Comparison of ENCODE assay signal across 9 mouse cellular contexts in the genomic region with DNA sequence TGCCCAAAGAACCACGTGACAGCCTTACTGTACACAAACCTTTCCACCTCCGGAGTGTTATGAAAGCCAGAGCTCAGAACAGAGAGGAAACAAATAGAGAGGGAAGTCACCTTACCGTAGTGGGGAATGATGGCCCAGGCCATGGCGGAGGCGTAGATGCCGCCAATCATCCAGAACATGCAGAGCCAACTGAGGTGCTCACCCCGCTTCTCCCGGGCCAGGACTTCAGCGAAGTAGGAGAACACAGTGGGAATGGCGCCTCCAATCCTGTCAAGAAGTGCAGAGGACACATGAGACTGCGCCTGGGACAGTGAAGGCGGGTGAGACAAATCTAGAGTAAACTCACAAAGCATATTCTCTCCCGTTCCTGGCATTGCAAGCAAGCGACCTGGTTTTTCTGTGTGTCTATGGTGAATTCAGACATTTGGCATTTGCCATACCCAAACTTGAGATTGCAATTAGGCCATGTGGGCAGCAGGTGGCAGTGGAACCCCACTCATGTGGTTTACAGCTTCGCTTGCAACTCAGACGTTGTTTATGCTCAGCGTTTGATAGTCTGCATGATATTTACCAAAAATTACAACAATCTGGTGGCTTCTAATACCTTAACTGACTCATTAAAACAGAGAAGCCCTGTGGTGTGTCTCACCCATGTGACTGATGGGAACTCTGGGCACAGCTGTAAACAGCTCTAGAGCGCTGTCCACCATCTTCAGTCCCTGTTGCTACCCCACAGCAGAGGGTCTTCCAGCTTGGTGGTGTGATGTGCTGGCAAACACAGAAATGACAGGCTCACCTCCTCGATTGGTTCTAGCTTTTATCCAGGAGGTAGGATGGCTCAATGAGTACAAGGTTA. TPM values are rescaled to one million over a fixed set of nuclear protein-coding genes. Genes with fewer than 3 reads are reported as not detected.
DNase-seq lines count a peak whose midpoint lies in the region; ATAC-seq and TF ChIP-seq lines count a peak whose summit lies in the region.
"Had no signal": no experiment of that assay in that cellular context is flagged by ENCODE, and none has a peak within 500 bp of the region (broad histone marks: within the 10 kb centered on the region; RNA-seq: fewer than 3 reads in every experiment).

No protein-coding gene starts in this region.

- H3K27me3 ChIP-seq in C2C12 (ENCODE audit: control insufficient read depth, insufficient read depth, insufficient read length), result no peaks in the 10 kb centered on the region
- H3K27me3 ChIP-seq in forebrain, embryonic 14.5 days (replicated peaks; ENCODE audit: control insufficient read depth, insufficient read depth, low read length), result no peaks in the 10 kb centered on the region
- no peaks in the 10 kb centered on the region for H3K27me3 ChIP-seq in liver, embryonic 13.5 days
- H3K27me3 ChIP-seq: limb, embryonic 15.5 days had no signal

- H3K4me2 ChIP-seq in forebrain, embryonic 14.5 days (ENCODE audit: low read length), result no peak overlapping the region
- H3K4me2 ChIP-seq in liver, embryonic 13.5 days, result no peak overlapping the region
- H3K4me2 ChIP-seq: limb, embryonic 15.5 days had no signal

- DNase-seq in adrenal gland, adult (ENCODE audit: inconsistent age in 2 of 2, low spot score in 1 of 2), result peak; percentile 32 to 80
- DNase-seq in adrenal gland, adult 8-10 months, result no peak
- peak; percentile 74 for DNase-seq in brain, adult 2 months (ENCODE audit: low read depth, low spot score)
- peak; percentile 81 for DNase-seq in forebrain, embryonic 14.5 days (ENCODE audit: low spot score)
- peak; percentile 44 for DNase-seq in kidney, adult 9 months
- peak; percentile 13 for DNase-seq in liver, embryonic 13.5 days
- DNase-seq in retina, adult 2 months (ENCODE audit: low read depth, low spot score), result peak; percentile 33

- 59% methylated on average over 19 of the region's 19 CpGs for WGBS in forebrain, embryonic 14.5 days
- 45% methylated on average over 19 of the region's 19 CpGs for WGBS in liver, embryonic 13.5 days (ENCODE audit: insufficient replicate concordance)

- no peaks in the 10 kb centered on the region for H3K4me1 ChIP-seq in forebrain, embryonic 14.5 days (ENCODE audit: control insufficient read depth, insufficient read depth, low read length)
- H3K4me1 ChIP-seq in liver, embryonic 13.5 days (replicated peaks), result no peaks in the 10 kb centered on the region
- H3K4me1 ChIP-seq: limb, embryonic 15.5 days had no signal

- peak; percentile 50; the same call in 1 of the 2 replicates for ATAC-seq in forebrain, embryonic 14.5 days
- no peak for ATAC-seq in liver, embryonic 13.5 days (ENCODE audit: low read depth)

- H3K9me3 ChIP-seq in forebrain, embryonic 14.5 days (replicated peaks; ENCODE audit: control insufficient read depth, low read length), result no peaks in the 10 kb centered on the region
- no peaks in the 10 kb centered on the region for H3K9me3 ChIP-seq in liver, embryonic 13.5 days (replicated peaks)
- H3K9me3 ChIP-seq: limb, embryonic 15.5 days had no signal

- H3K79me2 ChIP-seq in C2C12 (ENCODE audit: control insufficient read depth, insufficient read depth), result no peaks in the 10 kb centered on the region

- peak; percentile 7 for TF ChIP-seq CTCF in C2C12 (IDR thresholded peaks at IDR 0.05; ENCODE audit: control insufficient read depth, insufficient read depth, insufficient read length)

- no peak overlapping the region for H3K4me3 ChIP-seq in C2C12 (ENCODE audit: insufficient read depth, poor library complexity, severe bottlenecking)
- no peak overlapping the region for H3K4me3 ChIP-seq in forebrain, embryonic 14.5 days (ENCODE audit: low read depth, low read length)
- no peak overlapping the region for H3K4me3 ChIP-seq in liver, embryonic 13.5 days (replicated peaks)
- H3K4me3 ChIP-seq: limb, embryonic 15.5 days had no signal

- no peak overlapping the region for H3K27ac ChIP-seq in forebrain, embryonic 14.5 days (ENCODE audit: low read depth, low read length)
- H3K27ac ChIP-seq in liver, embryonic 13.5 days, result no peak overlapping the region
- H3K27ac ChIP-seq: limb, embryonic 15.5 days had no signal

- no peaks in the 10 kb centered on the region for H3K36me3 ChIP-seq in C2C12 (ENCODE audit: control insufficient read depth, insufficient read depth)
- H3K36me3 ChIP-seq in forebrain, embryonic 14.5 days (ENCODE audit: control insufficient read depth, insufficient read depth, low read length), result no peaks in the 10 kb centered on the region
- no peaks in the 10 kb centered on the region for H3K36me3 ChIP-seq in liver, embryonic 13.5 days
- H3K36me3 ChIP-seq: limb, embryonic 15.5 days had no signal

- H3K79me3 ChIP-seq in C2C12 (ENCODE audit: low read depth), result no peaks in the 10 kb centered on the region

- H3ac ChIP-seq in C2C12 (ENCODE audit: control insufficient read depth, insufficient read length, low read depth), result no peak overlapping the region

- H3K9ac ChIP-seq in forebrain, embryonic 14.5 days (ENCODE audit: low read length), result no peak overlapping the region
- H3K9ac ChIP-seq in liver, embryonic 13.5 days, result no peak overlapping the region
- H3K9ac ChIP-seq: limb, embryonic 15.5 days had no signal

TF ChIP-seq in C2C12, 6 proteins besides CTCF, POLR2A, EP300 and RAD21:
- TF ChIP-seq FOSL1 (IDR thresholded peaks at IDR 0.05; ENCODE audit: insufficient read depth, low read length, poor library complexity, severe bottlenecking) (no peak), CEBPB (IDR thresholded peaks at IDR 0.05; ENCODE audit: low read depth) (no peak), MYOD1 (IDR thresholded peaks at IDR 0.05; ENCODE audit: control insufficient read depth, insufficient read length, low read depth) (no peak), USF1 (IDR thresholded peaks at IDR 0.05; ENCODE audit: low read depth) (no peak), MAX (IDR thresholded peaks at IDR 0.05) (no peak), MYOG (IDR thresholded peaks at IDR 0.05; ENCODE audit: control insufficient read depth, extremely low read depth, insufficient read length) (no peak)

RNA-seq across cellular contexts. Expression of a gene that starts 50.6 kb away (rescaled TPM):
- total RNA-seq in adrenal gland, adult 8-10 months (2022), result 10 to 100 TPM; 19.2 to 28.5 (median 26.0) TPM
- 8.6 TPM for polyA plus RNA-seq in C2C12 (2012; fragmentation: generic; extraction: Trizol)
- polyA plus RNA-seq in forebrain, embryonic 14.5 days (2014; fragmentation: Nextera tagmentation; extraction: Ambion mirVana), result 26.9 and 39.5 TPM in 2 replicates
- polyA plus RNA-seq in liver, embryonic 13.5 days (2015; fragmentation: Nextera tagmentation; extraction: Ambion mirVana), result 8.0 and 8.2 TPM in 2 replicates

RNA-seq across cellular contexts. Expression of a gene that starts 51.3 kb away (rescaled TPM):
- total RNA-seq in adrenal gland, adult 8-10 months (2022), result not detected
- polyA plus RNA-seq in C2C12 (2012; fragmentation: generic; extraction: Trizol), result not detected
- not detected in 2 replicates for polyA plus RNA-seq in forebrain, embryonic 14.5 days (2014; fragmentation: Nextera tagmentation; extraction: Ambion mirVana)
- not detected in 2 replicates for polyA plus RNA-seq in liver, embryonic 13.5 days (2015; fragmentation: Nextera tagmentation; extraction: Ambion mirVana)
- polyA plus RNA-seq: limb, embryonic 15.5 days had no signal
